Mouse (Mus musculus): Measurements from ENCODE around the gene Ank2. TPM values are rescaled to one million over a fixed set of nuclear protein-coding genes. Genes with fewer than 3 reads are reported as not detected.
A peak's percentile ranks its signal among the peaks of the same experiment; 100 is the strongest.

Ank2 gene
- total and polyA plus RNA-seq, 2 experiments from 2014 or later: 195 to 497 TPM

- Histone ChIP-seq H3K4me2 (ENCODE audit: low read depth, low read length) (no peak overlapping the region), H3K27me3 (ENCODE audit: insufficient read depth, low read length) (no peaks in the 10 kb centered on the region), H3K9me3 (ENCODE audit: low read length) (no peaks in the 10 kb centered on the region), H3K27ac (no peak overlapping the region), H3K36me3 (ENCODE audit: insufficient read depth, low read length) (no peaks in the 10 kb centered on the region), H3K4me1 (ENCODE audit: insufficient read depth, low read length) (0 out of 2 replicates have a peak, but pooled peaks cover 3% of the 10 kb centered on the region), H3K9ac (replicated peaks; ENCODE audit: low read length) (no peak overlapping the region), H3K4me3 (ENCODE audit: low read length) (no peak overlapping the region)
- DNase-seq (ENCODE audit: low spot score) (no peak), ATAC-seq (no peak)
- TF ChIP-seq CTCF (IDR thresholded peaks at IDR 0.05; ENCODE audit: low read depth): no peak
- 68% methylated on average over 3 of the region's 3 CpGs for WGBS
Observed at GRCm38 (mm10) chr3:127163749-127164148, 335.4 kb downstream of the Ank2 start.

GRCm38 (mm10) chr3:127161998-127162712 lies 337.0 kb downstream of the Ank2 start:
- DNase-seq (ENCODE audit: low spot score): peak; percentile 86
- ATAC-seq: peak; percentile 92
- Histone ChIP-seq H3K36me3 (ENCODE audit: insufficient read depth, low read length) (no peaks in the 10 kb centered on the region), H3K27me3 (ENCODE audit: insufficient read depth, low read length) (no peaks in the 10 kb centered on the region), H3K9ac (replicated peaks; ENCODE audit: low read length) (peak overlapping the region; percentile 69), H3K4me1 (ENCODE audit: insufficient read depth, low read length) (0 out of 2 replicates have a peak, but pooled peaks cover 3% of the 10 kb centered on the region), H3K4me2 (ENCODE audit: low read depth, low read length) (peak overlapping the region; percentile 99), H3K4me3 (ENCODE audit: low read length) (peak overlapping the region; percentile 68), H3K9me3 (ENCODE audit: low read length) (no peaks in the 10 kb centered on the region), H3K27ac (peak overlapping the region; percentile 83)
- WGBS: under 1% methylated on average over 41 of the region's 41 CpGs
- no peak for TF ChIP-seq CTCF (IDR thresholded peaks at IDR 0.05; ENCODE audit: low read depth)

- no peaks in the 10 kb centered on the region for H3K9me3 ChIP-seq (ENCODE audit: low read length)
- WGBS: 5% methylated on average over 23 of the region's 23 CpGs
- no peaks in the 10 kb centered on the region for H3K27me3 ChIP-seq (ENCODE audit: insufficient read depth, low read length)
- DNase-seq (ENCODE audit: low spot score): peak; percentile 36
- no peak for ATAC-seq
- peak overlapping the region; percentile 99 for H3K4me2 ChIP-seq (ENCODE audit: low read depth, low read length)
- H3K9ac ChIP-seq (replicated peaks; ENCODE audit: low read length): peak overlapping the region; percentile 69
- H3K4me1 ChIP-seq (ENCODE audit: insufficient read depth, low read length): 0 out of 2 replicates have a peak, but pooled peaks cover 3% of the 10 kb centered on the region
- TF ChIP-seq CTCF (IDR thresholded peaks at IDR 0.05; ENCODE audit: low read depth): no peak
- peak overlapping the region; percentile 83 for H3K27ac ChIP-seq
- H3K36me3 ChIP-seq (ENCODE audit: insufficient read depth, low read length): no peaks in the 10 kb centered on the region
- H3K4me3 ChIP-seq (ENCODE audit: low read length): peak overlapping the region; percentile 68
Observed at GRCm38 (mm10) chr3:127161085-127161837, 337.9 kb downstream of the Ank2 start.

GRCm38 (mm10) chr3:127157706-127158105 lies 341.4 kb downstream of the Ank2 start:
- H3K4me3 ChIP-seq (ENCODE audit: low read length): no peak overlapping the region
- ATAC-seq: no peak
- H3K4me2 ChIP-seq (ENCODE audit: low read depth, low read length): no peak overlapping the region
- H3K9me3 ChIP-seq (ENCODE audit: low read length): no peaks in the 10 kb centered on the region
- TF ChIP-seq CTCF (IDR thresholded peaks at IDR 0.05; ENCODE audit: low read depth): no peak
- H3K4me1 ChIP-seq (ENCODE audit: insufficient read depth, low read length): 0 out of 2 replicates have a peak, but pooled peaks cover 3% of the 10 kb centered on the region
- H3K27me3 ChIP-seq (ENCODE audit: insufficient read depth, low read length): no peaks in the 10 kb centered on the region
- no peak for DNase-seq (ENCODE audit: low spot score)
- no peak overlapping the region for H3K27ac ChIP-seq
- WGBS: 60% methylated on average over 3 of the region's 3 CpGs
- H3K36me3 ChIP-seq (ENCODE audit: insufficient read depth, low read length): no peaks in the 10 kb centered on the region
- no peak overlapping the region for H3K9ac ChIP-seq (replicated peaks; ENCODE audit: low read length)

- ATAC-seq (no peak), DNase-seq (ENCODE audit: low spot score) (no peak)
- Histone ChIP-seq H3K27ac (no peak overlapping the region), H3K4me2 (ENCODE audit: low read depth, low read length) (no peak overlapping the region), H3K4me1 (ENCODE audit: insufficient read depth, low read length) (0 out of 2 replicates have a peak, but pooled peaks cover 3% of the 10 kb centered on the region), H3K36me3 (ENCODE audit: insufficient read depth, low read length) (no peaks in the 10 kb centered on the region), H3K9me3 (ENCODE audit: low read length) (no peaks in the 10 kb centered on the region), H3K4me3 (ENCODE audit: low read length) (no peak overlapping the region), H3K27me3 (ENCODE audit: insufficient read depth, low read length) (no peaks in the 10 kb centered on the region), H3K9ac (replicated peaks; ENCODE audit: low read length) (no peak overlapping the region)
- 79% methylated on average over 9 of the region's 9 CpGs for WGBS
- TF ChIP-seq CTCF (IDR thresholded peaks at IDR 0.05; ENCODE audit: low read depth): no peak
Observed at GRCm38 (mm10) chr3:127156080-127156479, 343.1 kb downstream of the Ank2 start.

- no peak overlapping the region for H3K9ac ChIP-seq (replicated peaks; ENCODE audit: low read length)
- H3K4me2 ChIP-seq (ENCODE audit: low read depth, low read length): no peak overlapping the region
- no peaks in the 10 kb centered on the region for H3K27me3 ChIP-seq (ENCODE audit: insufficient read depth, low read length)
- H3K9me3 ChIP-seq (ENCODE audit: low read length): no peaks in the 10 kb centered on the region
- ATAC-seq: no peak
- no peaks in the 10 kb centered on the region for H3K4me1 ChIP-seq (ENCODE audit: insufficient read depth, low read length)
- no peak overlapping the region for H3K4me3 ChIP-seq (ENCODE audit: low read length)
- H3K36me3 ChIP-seq (ENCODE audit: insufficient read depth, low read length): no peaks in the 10 kb centered on the region
- DNase-seq (ENCODE audit: low spot score): no peak
- H3K27ac ChIP-seq: no peak overlapping the region
- TF ChIP-seq CTCF (IDR thresholded peaks at IDR 0.05; ENCODE audit: low read depth): no peak
- WGBS: 69% methylated on average over 3 of the region's 3 CpGs
Observed at GRCm38 (mm10) chr3:127153861-127154260, 345.3 kb downstream of the Ank2 start.
